Mouse (Mus musculus) brain, embryonic 14.5 days (tissue): ENCODE results near the gene Mtcl1.
A peak's percentile ranks its signal among the peaks of the same experiment; 100 is the strongest.

ENCODE experiments used
- CTCF ChIP-seq: fragments of 200-500 bp; IDR thresholded peaks from 2 replicates; pipeline ENCODE4 v1.5.1; 2012; ENCODE audit warnings: inconsistent platforms, mild to moderate bottlenecking, moderate library complexity, borderline replicate concordance; ENCODE audit not compliant: insufficient read depth, insufficient read length; ENCODE audit errors: extremely low read depth
- POLR2A ChIP-seq: fragments of 200-500 bp; IDR thresholded peaks from 2 replicates; pipeline ENCODE4 v1.6.1; 2012; ENCODE audit warnings: mild to moderate bottlenecking, inconsistent platforms, borderline replicate concordance; ENCODE audit not compliant: poor library complexity, insufficient read depth, insufficient read length, severe bottlenecking; ENCODE audit errors: extremely low read depth

DNA sequence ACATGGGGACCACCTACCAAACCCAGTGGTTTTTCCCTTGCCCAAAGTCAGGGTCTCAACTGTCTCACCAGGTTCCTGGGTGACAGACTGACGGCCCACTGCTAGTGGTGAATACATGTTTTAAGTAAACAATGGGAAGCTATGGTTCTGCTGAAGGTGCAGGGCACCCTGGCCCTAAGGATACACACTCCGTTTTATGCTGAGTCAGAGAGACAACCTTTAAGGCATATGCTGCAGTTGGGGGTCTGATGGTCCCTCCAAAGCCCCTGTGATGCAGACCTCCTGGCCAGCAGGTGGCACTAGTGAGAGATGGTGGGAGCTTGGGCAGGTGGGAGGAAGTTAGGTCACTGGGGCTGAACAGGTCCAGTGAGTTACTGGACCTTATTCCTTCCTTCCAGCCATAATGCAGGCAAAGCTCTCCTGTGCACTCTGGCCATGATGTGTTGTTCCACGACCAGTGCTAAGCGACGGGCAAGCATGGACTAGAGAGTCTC lies 123.0 kb downstream of the Mtcl1 start:
- TF ChIP-seq CTCF (peak; percentile 32; the same call in 1 of the 2 replicates), POLR2A (no peak)
